Mouse (Mus musculus) heart, adult 18-20 months (tissue): ENCODE data around the gene Natd1. TPM values are rescaled to one million over a fixed set of nuclear protein-coding genes. Genes with fewer than 3 reads are reported as not detected.

Experiments
- DNase-seq, 2 experiments: peaks; one replicate each; pipeline ENCODE4 v3.0.0; 2021 to 2022; ENCODE audit warnings: mixed read lengths in 1 of 2
- long read RNA-seq, 2 experiments: library from polyadenylated mRNA; stranded (forward); transcript quantifications; one replicate each; pipeline ENCODE4 v2.0.0; 2021
- total RNA-seq, 2 experiments: library from RNA; stranded (reverse); gene quantifications; 2 replicates each; pipeline ENCODE4 v1.2.3; 2021

Gene Natd1
- total RNA-seq = 10 to 100 TPM in 1 of 2 experiments, 1 to 10 TPM in 1; 9.9 to 12.4 TPM
- long read RNA-seq, experiment 1, full-length matches to known transcripts = 7 of 10 reads
- long read RNA-seq, experiment 1, partial matches to known transcripts = 1 of 10 reads
- long read RNA-seq, experiment 1, other reads (novel, unspliced or antisense) = 2 of 10 reads
- long read RNA-seq, experiment 2, full-length matches to known transcripts = 3 of 4 reads
- long read RNA-seq, experiment 2, partial matches to known transcripts = 0 of 4 reads
- long read RNA-seq, experiment 2, other reads (novel, unspliced or antisense) = 1 of 4 reads

DNA sequence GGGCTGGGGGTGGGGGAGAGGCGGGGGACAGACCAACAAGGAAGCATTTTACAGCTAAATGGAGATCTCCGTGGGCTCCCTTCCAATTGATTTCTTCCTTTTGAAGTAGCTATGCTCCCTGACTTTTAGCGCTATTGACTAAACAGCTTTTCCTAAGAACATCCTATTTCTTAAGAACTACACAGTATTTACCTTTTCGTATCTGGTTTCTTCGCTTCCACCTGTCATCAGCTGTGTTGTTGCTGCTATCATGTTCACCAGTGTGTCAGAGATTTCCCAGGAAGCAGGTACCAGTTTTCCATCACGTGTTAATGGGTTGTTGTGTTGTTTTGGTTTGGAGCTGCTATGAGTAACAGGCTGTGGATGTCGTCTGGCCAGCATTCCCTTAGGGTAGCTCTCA, at the start of gene Natd1:
Natd1 (minus strand) TSS at position 260 of the 400 bp plus-strand sequence.
- DNase-seq = peak in 1 of 2 experiments; percentile 42

DNA sequence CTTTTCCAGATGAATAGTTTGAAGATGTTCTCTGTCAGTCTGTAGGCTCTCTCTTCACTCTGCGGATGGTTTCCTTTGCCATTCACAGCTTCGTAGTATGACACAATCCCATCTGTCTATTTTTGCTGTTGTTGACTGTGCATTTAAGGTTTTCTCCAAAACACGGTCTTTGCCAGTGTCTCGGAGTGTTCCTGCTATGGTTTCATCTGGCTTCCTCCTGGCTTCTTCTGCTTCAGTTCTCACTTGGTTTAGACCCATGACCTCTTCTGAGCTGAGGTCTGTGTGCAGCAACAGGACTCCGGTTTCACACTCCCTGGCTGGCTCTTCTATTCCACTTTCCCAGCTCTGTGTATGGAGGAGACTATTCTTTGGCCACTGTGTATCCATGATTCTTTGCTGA, 48.2 kb upstream of the Natd1 start:
- DNase-seq = no peak

DNA sequence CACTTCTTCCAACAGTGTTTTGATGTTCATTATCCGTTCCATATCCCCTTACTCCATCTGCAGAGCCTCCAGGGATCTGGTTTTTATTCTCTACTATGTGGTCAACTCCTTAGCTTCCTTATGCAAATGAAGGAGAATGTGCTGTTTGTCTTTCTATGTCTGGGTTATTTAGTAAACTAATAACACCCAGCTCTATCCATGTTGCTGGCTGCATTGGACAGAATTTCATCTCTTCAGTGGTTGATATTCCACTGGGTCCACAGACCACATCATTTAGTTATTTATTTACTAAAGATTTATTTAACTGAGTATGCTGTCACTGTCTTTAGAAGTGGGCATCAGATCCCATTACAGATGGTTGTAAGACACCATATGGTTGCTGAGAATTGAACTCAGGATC, 46.6 kb upstream of the Natd1 start:
- no peak for DNase-seq

DNA sequence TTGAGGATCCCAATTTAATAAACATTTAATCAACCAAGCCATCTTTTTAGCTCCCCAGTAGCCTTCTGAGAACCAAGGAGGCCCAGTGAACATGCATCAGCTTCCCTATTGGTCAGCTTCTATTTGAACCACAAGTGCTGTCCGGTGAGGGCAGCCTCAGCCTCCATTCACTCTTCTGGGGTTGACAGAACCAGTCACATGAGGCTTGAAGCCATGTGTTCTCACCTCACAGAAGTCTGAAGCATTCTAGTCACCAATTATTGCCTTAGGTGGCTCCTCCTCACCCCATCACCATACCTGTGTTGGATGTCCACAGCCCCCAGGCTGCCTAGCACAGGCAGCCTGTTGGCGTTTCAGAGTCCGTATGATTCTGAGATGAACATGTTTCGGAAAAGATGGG, 44.4 kb upstream of the Natd1 start:
- no peak for DNase-seq

DNA sequence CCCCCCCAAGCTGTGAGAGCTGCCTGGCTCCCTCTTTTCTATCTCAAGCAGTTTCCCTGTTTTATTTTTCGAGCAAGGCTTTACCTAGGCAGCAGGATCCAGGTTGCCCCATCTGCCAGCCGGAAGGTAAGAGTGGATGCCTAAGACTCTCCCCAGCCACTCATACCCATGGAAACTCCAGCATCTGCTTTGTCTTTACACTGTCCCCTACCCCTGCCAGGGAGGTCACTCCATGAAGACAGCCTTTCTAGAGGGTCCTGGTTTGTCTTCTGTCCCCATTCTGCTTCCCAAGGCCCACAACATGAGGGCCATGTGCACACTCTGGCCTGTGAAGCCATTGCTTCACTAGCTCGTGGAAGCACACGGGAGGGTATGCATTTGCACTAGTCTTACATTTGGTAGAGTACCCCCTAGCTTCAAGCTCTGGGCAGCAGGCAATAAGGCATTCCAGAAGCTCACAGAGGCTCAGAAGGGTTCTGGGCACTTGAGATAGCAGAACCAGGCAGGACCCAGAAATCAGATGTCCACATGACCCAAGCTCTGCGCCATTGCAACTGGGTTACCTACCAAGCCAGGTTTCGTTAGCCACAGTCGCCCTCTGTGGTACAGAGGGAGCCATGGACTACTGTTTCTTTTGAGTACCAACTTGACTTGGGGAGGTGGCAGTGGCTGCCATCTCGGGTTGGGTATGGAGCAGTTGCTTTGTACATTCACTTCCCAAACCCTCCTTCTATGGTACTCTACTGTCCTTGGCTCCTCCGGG, 41.3 kb upstream of the Natd1 start:
- DNase-seq = no peak

DNA sequence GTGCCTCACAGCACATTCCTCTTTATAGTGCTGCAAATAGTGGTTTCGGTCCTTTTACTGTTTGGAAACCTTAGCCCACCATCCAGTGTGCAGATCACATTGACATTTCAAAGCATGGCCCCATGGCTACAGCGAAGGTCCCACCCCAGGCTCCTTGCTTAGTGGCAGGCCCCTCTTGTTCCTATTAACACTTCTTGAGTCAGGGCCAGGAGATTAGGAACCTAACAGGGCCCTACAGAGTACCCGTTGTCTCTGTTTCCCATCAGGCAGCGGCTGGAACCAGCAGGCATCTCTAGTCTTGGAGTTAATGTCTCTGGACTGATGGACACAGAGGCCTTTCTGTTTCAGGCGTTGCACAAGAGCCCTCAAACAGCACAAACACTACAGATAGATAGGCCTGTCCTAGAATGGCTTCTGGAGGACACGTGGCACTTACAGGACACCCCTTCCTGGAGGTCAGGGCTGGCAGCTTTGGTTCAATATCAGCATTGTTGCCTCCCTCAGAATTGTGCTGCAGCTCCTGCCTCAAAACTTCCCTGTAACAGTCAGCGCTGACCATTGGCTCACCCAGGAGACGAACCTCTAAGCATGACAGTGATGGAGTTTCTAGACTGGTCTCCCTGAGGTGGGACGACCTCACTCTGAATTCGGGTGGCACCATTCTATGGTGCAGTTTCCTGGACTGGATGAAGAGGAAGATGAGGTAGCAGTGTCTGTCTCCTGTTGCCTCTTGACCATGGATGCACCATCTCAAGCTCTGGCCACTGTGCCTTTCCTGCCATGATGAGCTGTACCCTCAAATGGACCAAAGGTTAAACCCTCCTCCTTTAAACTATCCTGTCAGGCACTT, 39.9 kb upstream of the Natd1 start:
- peak; percentile 28 to 29 for DNase-seq

DNA sequence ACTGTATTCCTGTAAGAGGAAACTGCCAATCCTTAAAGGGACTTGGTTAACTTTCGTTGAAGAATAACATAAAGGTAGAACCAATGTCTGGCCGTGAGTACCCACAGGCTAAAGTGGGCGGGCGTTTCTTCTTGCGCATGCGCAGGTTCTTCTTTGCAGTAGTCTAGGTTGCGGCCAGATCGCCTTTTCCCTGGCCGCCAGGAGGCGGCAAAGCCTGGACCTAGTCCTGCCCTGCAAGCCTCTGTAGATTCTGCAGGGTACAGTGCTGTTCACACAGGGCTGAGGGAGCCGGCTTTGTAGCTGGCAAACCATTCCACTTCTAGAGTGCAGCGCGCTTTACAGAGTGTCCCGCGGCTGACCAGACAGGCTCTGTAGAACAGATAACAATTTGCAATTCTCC, 39.3 kb upstream of the Natd1 start:
- peak; percentile 89 for DNase-seq

DNA sequence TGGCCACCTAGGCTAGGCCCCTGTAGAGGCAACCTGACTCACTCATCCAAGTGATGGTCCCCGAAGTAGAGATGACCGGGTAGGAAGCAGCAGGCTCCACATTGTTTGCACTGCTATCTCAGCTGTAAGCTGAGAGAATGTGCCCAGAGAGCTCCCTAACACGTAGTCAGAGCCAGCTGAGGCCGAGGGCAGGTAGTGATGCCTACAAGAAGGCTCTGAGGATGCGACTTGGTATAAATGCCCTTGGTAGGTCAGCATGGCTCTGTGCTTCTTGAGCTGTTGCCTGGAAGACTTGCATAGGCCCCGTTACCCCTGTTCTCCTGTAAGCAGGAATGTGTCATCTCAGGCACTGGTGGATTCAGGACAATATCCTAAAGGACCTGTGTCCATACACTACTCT, 38.4 kb upstream of the Natd1 start:
- DNase-seq = no peak

DNA sequence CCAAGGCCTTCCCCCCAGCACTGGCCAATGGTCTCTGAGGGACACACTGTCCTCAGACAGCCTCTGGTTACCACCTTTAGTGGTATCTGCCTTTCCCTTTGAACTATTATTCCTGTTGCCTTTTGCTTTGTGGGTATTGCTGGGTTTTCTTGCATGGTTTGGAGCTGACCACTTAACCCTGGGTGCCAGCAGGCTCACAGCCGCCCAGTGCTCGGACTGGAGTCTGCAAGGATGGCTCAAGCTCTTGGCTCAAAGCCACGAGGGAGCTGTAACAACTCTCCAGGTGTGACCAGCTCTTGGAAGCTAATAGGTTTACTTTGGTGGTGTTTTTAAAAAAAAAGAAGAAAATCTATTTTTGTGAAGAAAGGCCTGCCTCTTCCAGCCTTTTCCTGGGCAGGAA, 37.8 kb upstream of the Natd1 start:
- no peak for DNase-seq

DNA sequence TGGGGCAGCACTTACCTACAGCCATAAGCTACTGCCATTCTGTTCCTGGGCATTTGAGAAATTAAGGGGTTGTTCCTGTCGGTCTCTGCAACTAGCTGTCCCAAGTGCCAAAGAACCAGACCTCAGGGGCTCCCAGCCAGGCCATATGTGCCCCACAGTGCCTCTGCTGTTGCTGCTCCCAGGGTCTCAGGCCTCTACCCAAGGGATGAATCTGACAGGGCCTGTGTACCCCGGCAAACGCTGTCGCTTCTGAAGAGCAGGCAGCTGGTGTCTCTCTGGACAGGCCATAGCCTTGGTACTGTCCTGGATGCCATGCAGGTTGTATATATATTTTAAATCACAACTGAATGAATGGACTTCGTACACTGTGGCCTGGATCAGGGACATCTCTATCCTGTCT, 37.3 kb upstream of the Natd1 start:
- DNase-seq = no peak

DNA sequence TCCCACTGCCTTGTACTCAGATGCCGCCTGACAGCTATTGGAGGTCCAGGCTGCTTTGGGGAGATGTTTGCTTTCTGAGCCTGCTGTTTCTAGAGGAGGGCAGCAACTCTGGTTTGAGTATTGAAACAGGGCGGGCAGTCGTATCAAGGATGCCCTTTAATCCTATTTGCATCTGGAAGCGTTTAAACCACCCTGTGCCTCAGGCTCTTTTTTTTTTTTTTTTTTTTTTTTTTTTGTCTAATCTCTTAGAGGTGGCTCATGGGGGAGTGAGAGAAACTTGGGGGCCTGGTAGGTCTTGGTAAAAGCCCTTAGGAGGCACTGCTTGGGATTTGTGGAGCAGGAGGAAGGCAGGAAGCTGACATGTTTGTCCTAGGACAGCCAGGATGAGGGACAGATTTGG, 30.5 kb upstream of the Natd1 start:
- DNase-seq = no peak

DNA sequence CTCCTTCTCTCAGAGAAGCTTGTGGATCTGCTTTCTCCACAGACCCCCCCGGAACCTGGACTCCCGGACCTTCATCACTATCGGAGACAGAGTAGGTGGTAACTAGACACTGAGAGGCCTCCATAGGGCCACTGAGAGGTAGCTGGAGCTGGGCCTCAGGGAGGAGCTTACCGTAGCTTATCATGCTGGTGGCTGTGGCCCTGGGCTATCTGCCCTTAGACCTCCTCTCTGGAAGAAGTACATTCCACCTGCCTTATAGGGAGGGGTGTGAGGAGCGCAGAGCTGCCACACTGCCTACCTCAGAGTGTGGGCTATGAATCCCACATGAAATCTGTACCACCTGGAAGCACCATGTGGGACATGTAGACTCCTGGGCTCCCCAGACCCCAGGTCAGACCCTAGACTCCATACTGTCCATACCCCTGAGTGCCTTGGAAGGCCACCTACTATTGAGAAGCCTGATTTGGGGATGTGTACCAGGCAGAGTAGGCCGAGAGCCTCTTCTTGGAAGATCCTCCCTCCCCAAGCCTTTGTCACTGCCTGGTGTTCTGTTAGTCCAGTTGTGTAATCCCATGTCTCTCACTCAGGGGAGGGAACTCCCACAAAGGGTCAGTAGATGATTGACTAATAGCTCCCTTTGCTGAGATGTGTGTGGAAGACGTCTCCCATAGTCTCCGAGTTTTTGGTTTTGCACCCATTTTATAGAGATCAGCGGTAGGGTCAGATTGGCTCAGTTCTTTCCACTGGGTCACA, 27.9 kb upstream of the Natd1 start:
- no peak for DNase-seq

DNA sequence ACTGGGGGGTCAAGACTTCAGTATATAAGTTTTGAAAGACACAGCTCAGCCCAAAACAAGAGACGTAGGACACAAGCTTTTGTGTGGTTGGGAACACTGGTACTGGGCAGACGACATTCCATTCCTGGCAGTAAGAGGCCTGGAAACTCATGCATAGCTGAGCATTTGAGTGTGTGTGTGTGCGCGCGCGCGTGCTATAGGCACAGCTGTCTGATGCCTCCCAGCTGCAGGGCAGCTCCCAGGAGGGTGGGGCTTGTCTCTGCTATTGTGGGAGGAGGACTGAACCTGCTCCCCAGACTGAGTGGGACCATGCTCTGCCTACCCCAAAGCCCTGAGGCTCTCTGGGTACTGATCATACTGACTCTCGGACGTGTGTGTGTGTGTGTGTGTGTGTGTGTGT, 26.8 kb upstream of the Natd1 start:
- no peak for DNase-seq

DNA sequence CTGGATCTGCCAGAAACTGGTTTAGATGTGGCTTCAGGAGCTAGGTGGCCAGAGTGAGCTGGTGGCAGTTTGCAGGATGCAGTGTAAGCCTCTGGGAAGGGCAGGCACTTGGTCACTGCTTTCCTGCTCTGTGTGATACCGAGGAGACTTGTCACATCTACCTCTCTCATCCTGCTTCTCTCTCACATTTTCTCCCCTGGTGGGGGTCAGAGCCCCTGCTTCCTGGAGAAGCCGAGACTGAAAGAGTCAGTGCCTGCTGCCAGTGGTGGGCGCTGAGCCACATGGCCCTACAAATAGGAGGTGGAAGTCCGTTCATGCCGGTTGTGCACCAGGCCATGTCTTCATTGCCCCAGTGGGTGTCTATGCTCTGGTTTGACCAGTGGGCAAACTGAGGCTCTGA, 26.0 kb upstream of the Natd1 start:
- no peak for DNase-seq

DNA sequence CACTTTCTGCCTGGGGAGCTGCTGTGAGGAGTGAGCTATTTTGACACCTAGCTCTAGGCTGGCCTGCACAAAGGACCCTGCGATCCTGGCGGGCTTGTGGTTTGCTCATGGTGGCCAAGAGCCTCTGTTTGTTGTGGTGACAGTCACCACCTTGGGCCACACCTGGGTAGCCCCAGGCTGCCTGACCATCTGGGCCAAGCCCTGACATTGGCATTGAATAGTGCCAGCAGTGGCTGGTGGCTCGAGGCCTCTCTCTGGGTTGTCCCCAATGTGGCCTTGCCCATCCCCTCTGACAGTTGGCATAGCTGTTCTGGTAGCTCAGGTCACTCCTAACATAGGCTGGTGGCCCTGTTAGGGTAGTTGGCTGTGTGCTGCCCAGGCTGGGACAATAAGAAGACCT, 24.9 kb upstream of the Natd1 start:
- peak; percentile 66 for DNase-seq

DNA sequence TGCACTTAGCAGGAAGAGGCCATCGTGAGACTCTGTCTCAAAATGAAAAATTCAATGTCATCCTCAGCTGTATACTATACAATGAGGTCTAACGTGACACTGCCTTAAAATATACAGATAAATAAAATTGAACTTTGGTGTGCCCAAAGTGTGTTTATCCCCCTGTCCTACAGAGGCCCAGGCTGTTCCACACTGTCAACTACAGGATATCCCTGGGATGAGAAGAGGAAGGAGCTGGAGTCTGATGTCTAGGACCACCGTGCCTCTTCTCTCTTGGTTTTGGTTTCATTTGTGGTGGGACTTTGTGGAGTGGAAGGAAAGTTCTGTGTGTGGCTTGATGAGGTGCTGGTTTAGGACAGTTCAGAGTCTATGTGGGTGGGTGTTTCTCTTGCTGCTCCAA, 23.1 kb upstream of the Natd1 start:
- DNase-seq = no peak

DNA sequence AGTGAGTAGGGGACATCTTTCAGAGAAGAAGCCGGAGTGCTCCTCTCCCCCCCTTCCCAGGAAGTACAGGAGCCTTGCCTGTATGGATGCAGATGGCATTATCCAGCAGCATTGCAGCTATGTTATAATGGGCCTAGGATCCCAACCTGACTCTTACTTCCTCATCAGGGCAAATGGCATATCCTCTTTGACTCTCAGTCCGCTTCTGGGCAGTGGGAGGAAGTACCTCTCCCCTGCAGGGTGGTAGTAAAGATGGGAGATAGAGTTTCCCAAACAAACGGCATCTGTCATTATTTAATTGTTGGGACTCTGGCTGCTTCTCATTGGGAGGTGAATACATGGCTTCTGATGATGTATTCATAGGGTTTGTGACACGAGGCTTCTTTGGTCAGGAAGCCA, 21.4 kb upstream of the Natd1 start:
- no peak for DNase-seq

DNA sequence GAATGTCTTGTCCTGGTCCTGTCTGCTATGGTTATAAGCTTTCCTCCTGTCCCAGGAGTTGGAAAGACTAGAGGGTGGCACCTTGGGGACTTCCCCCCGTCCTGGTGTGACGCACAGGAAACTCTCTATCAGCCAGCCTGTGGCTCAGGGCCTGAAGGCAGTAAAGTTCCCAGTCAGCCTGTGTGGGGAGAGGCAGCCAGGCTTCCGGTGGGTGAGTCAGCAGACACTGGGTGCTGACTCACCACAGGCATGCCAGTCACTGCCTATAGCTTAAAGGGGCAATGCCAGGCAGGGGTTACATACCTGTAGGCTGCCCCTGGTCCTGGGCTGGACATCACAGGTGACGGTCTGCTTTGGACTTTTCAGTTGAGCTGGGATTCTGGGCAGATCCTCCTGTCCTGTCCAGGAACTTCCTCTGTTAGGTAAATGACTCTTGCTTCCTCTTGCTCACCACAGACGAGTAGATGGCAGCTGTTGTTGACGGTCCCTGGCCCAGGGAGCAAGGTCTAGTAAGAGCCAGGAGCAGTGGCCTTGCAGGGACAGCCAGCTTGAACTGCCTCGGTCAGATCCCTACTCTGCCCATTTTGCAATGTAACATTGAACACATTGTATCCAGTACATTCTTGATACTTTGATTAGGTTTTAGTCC, 20.9 kb upstream of the Natd1 start:
- DNase-seq = peak; percentile 80 to 89

DNA sequence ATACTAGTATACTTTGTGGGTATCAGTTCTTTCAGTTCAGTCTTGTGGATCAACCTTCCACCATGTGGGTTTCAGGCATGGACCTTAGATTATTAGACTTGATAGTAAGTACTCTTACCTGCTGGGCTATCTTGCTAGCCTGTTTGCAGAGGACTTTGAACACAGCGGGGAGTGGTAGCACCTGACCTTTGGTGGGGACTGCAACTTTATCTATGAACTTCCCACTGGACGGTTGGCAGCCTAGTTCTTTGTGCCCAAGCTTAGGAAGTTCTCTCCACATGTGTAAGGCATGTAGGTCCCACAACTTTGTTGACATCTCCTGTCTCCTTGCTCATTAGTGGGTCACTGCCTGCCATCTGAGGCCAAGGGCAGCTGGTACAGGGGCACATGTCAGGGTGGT, 20.2 kb upstream of the Natd1 start:
- no peak for DNase-seq

DNA sequence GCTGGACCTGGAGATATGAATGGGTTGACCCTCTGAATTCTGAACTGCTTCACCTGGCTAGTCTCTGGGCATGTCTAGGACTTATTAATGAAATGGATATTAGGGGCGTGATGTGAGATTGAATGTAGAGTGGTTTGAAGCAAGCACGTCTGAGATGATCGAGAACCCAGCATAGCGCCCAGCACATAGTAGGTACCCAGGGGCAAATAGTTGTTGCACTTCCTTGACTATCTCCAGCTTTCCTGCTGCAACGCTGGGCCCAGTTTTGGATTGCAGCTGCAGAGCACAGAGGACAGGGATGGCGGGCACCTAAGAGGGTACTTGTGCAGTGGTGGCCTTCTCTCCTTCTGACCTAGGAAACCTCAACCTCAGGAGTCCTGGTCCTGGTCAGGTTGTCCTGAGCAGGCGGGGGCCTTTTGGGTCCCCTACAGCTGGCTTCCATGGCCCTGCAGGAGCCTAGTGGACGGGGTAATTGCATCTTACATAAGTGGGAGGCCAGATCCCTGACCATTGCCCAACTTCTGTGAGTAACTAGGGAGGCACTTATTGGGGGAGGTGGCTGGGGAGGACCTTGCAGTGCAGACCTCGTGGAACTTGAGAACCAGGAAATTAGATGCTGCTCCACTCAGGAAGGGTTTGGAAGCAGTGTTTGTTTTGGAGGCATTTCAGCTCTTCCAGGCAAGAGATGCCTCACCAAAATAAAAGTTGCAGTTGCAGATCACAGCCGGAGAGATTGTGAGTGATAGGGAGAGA, 18.8 kb upstream of the Natd1 start:
- peak; percentile 58 to 69 for DNase-seq

DNA sequence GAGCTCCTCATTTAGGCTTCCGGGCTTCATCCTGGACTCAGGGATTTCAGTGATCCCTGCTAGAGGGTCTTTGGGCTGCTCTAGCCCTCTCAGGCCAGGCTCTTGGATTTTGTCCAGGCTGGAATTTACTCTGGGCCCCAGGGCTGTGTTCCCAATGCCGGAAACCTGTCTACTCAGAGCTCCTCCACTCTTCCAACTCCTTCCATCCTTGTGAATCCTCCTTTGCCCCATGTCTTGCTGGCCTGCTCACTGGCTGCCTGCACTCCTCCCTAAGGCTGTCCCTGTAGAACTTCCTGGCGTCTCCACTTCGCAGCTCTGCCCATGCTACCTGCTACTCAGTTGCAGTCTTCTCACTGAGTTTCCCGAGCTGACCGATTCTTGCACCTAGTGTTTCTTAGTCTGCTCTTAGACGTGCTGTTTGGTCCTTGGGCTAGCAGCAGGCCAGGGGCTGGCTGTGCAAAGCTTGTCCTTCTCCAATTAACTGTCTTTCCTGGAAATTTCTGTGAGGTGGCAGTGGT, 18.0 kb upstream of the Natd1 start:
- peak in 1 of 2 experiments; percentile 45 for DNase-seq
